Mouse (Mus musculus): ENCODE results near the gene Mad2l2.
"Not testable (repeated sequence)": the region's sequence is repeated elsewhere in the genome, so short reads cannot be mapped to it uniquely, and the experiment has no call there.

Mad2l2 gene

GRCm38 (mm10) chr4:148166986-148167385 is 36.8 kb downstream of the Mad2l2 start:
- ATAC-seq (ENCODE audit: insufficient number of reproducible peaks, low FRiP score, low TSS enrichment), result no peak

GRCm38 (mm10) chr4:148168287-148168686 is 38.1 kb downstream of the Mad2l2 start:
- no peak for ATAC-seq (ENCODE audit: insufficient number of reproducible peaks, low FRiP score, low TSS enrichment)

DNA sequence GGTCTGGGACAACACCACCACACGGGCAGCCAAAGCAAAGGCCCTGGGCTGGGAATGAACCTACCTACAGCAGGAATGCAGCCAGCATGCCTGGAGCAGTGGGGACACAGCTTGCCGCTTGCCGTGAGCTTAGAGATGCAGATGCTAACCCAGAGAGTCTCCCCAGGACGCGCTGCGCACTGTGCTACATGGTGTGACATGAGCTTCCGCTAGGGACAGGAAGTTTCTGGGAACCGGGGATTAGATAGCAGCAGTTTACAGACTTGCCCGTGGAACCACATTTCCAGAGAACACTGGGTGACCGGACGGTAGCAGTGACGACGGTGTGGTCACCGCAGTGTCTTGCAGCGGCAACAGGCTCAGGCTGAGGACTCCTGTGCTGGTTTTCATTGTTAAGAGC is 39.4 kb downstream of the Mad2l2 start:
- ATAC-seq (ENCODE audit: insufficient number of reproducible peaks, low FRiP score, low TSS enrichment), result no peak

DNA sequence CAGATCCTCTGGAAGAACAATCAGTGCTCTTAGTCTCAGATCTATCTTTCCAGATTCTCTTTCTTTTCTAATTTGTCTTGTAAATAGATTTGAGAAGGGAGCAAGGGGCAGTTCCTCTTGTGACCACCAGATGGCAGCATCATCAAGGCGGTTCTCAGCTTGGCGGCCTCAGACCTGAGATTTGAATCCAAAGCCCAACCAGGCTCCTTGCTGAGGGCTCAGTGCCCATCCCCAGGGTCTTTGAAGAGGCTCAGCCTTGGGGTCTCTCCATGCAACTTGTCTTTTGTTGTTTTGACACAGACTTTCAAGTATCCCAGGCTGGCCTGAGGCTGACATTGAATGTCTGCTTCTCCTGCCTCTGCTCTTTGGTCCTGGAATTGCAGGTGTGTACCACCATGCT is 40.7 kb downstream of the Mad2l2 start:
- ATAC-seq (ENCODE audit: insufficient number of reproducible peaks, low FRiP score, low TSS enrichment), result no peak

GRCm38 (mm10) chr4:148171261-148171660 is 41.1 kb downstream of the Mad2l2 start:
- ATAC-seq (ENCODE audit: insufficient number of reproducible peaks, low FRiP score, low TSS enrichment), result no peak

GRCm38 (mm10) chr4:148173811-148174494 is 43.8 kb downstream of the Mad2l2 start:
- peak; percentile 79; the same call in 1 of the 2 replicates for ATAC-seq (ENCODE audit: insufficient number of reproducible peaks, low FRiP score, low TSS enrichment)

- ATAC-seq (ENCODE audit: insufficient number of reproducible peaks, low FRiP score, low TSS enrichment), result no peak
Measured at GRCm38 (mm10) chr4:148174495-148174862, 44.3 kb downstream of the Mad2l2 start.

DNA sequence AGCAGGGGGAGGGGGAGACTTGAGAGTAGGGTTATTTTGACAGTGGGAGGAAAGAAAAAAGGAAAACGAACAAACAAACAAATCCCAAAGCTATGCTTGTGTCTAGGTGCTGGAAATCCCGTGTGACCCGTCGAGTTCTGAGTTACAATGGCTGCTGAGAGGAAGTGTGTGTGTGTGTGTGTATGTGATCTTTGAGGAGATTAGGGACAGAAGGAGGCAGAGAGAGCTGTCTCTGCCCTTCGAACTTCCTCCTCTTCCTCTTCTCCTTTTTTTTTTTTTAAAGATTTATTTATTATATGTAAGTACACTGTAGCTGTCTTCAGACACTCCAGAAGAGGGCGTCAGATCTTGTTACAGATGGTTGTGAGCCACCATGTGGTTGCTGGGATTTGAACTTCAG is 46.4 kb downstream of the Mad2l2 start:
- not testable (repeated sequence) for ATAC-seq (ENCODE audit: insufficient number of reproducible peaks, low FRiP score, low TSS enrichment)

- ATAC-seq (ENCODE audit: insufficient number of reproducible peaks, low FRiP score, low TSS enrichment), result no peak
Measured at GRCm38 (mm10) chr4:148177716-148178115, 47.5 kb downstream of the Mad2l2 start.

GRCm38 (mm10) chr4:148181483-148181882 is 51.3 kb downstream of the Mad2l2 start:
- no peak for ATAC-seq (ENCODE audit: insufficient number of reproducible peaks, low FRiP score, low TSS enrichment)

DNA sequence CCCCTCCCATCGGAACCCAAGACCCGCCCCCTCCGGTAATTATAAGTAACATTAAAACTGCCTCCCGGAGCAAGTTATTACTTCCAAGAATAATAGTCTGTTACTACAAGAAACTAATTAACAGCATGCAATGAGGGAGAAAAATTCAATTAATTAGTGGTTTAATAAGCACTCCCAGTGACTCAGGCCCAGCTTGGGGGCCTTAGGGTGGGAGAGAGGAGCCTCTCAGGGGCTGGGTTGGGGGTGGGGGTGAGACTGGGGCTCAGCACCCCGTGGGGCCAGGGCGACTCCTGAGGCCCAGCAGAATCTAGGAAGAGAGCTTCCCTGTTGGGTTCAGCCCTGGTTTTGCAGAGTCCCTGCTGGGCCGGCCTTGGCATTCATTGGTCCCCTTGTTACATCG is 52.2 kb downstream of the Mad2l2 start:
- ATAC-seq (ENCODE audit: insufficient number of reproducible peaks, low FRiP score, low TSS enrichment), result no peak

DNA sequence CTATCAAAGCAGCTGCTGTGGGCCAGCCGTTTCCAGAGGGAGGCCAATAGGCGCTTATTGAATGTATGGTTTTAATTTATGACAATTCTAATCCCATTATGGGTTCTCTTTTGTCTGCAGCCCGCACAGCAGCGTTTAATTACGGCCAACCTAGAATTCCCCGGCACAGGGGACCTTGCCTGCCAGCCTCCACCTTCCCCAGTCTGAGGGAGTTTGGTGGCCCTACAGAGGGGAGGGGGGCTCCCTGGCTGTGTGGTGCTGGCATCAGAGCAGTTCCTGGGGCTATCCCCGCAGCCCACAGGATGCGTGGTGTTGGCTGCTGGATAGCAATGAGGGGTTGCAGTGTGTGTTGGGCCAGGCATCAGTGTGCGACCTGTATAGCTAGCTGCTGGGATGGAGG is 54.4 kb downstream of the Mad2l2 start:
- ATAC-seq (ENCODE audit: insufficient number of reproducible peaks, low FRiP score, low TSS enrichment), result no peak

GRCm38 (mm10) chr4:148185819-148186218 is 55.6 kb downstream of the Mad2l2 start:
- no peak for ATAC-seq (ENCODE audit: insufficient number of reproducible peaks, low FRiP score, low TSS enrichment)

GRCm38 (mm10) chr4:148188767-148189166 is 58.6 kb downstream of the Mad2l2 start:
- ATAC-seq (ENCODE audit: insufficient number of reproducible peaks, low FRiP score, low TSS enrichment), result not testable (repeated sequence)

DNA sequence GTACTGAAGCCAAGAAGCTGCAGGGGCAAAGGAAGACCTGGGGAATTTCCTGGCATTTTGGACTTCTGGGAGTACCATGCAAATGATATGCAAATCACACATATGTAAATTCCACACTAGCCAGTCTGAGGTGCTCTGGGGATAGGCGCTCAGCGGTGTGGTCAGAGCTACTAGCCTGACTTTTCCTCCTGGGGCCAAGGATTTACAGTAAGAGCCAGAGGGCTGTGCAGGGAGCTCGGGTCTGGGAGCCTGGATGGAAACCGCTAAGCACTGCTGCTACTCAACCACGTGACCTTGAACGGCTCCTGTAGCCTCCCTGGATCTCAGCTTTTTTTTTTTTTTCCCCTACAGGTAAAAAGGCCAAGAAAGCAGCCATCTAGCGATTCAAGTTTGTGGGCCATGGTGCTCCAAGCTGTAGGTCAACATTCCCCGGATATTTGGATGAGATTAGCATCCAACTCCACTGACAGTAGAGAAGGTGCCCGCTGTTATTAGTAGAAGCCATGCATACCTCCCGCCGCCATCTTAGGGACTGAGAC is 62.6 kb downstream of the Mad2l2 start:
- no peak for ATAC-seq (ENCODE audit: insufficient number of reproducible peaks, low FRiP score, low TSS enrichment)

GRCm38 (mm10) chr4:148194400-148194799 is 64.2 kb downstream of the Mad2l2 start:
- ATAC-seq (ENCODE audit: insufficient number of reproducible peaks, low FRiP score, low TSS enrichment), result no peak

Data from cerebellum, adult (tissue).